Mouse (Mus musculus) spleen, adult 2 months (tissue): ENCODE measurements around the gene Id3. TPM values are rescaled to one million over a fixed set of nuclear protein-coding genes. Genes with fewer than 3 reads are reported as not detected.

Experiments used
- DNase-seq, 2 experiments: peaks; one replicate each; pipeline versions ENCODE4 v3.0.0 to v3.0.0-alpha.2; 2012 to 2021; ENCODE audit warnings: low spot score in 2 of 2, low read depth in 1 of 2
- H3K27ac ChIP-seq: fragments of 200-500 bp; 2 replicates; pipeline ENCODE4 v1.5.1; 2012; ENCODE audit warnings: low read length, inconsistent platforms; ENCODE audit not compliant: insufficient read depth
- H3K27me3 ChIP-seq: fragments of 200-500 bp; 2 replicates; pipeline ENCODE4 v1.6.1; 2012; ENCODE audit warnings: mild to moderate bottlenecking, moderate library complexity, low read length, inconsistent platforms; ENCODE audit not compliant: control insufficient read depth, insufficient read depth
- H3K36me3 ChIP-seq: fragments of 200-500 bp; 2 replicates; pipeline ENCODE4 v1.6.1; 2012; ENCODE audit warnings: mild to moderate bottlenecking, low read length, inconsistent platforms; ENCODE audit not compliant: control insufficient read depth, insufficient read depth
- H3K4me1 ChIP-seq: fragments of 200-500 bp; 2 replicates; pipeline ENCODE4 v1.6.1; 2011; ENCODE audit warnings: inconsistent platforms; ENCODE audit not compliant: control insufficient read depth, insufficient read depth, insufficient read length
- H3K4me3 ChIP-seq: fragments of 200-500 bp; 2 replicates; pipeline ENCODE4 v1.5.1; 2011; ENCODE audit warnings: mild to moderate bottlenecking, inconsistent platforms; ENCODE audit not compliant: insufficient read depth, insufficient read length; ENCODE audit errors: extremely low read depth
- CTCF ChIP-seq: fragments of 200-500 bp; IDR thresholded peaks from 2 replicates; pipeline ENCODE4 v1.5.1; 2011; ENCODE audit warnings: mild to moderate bottlenecking, inconsistent platforms; ENCODE audit not compliant: insufficient read depth, insufficient read length, insufficient replicate concordance; ENCODE audit errors: extremely low read depth
- POLR2A ChIP-seq: fragments of 200-500 bp; IDR thresholded peaks from 2 replicates; pipeline ENCODE4 v1.6.1; 2011; ENCODE audit warnings: low read depth, low read length, inconsistent platforms
- WGBS: fragments of 180-500 bp; shearing (Covaris S2); methylation state at CpG from one replicate; pipeline ENCODE4 v1.1.7; 2018; 5-methylcytosine and 5-hydroxymethylcytosine counted together
- polyA plus RNA-seq: library from polyadenylated mRNA; depleted of rRNA; stranded (reverse); fragments of >200 nt; gene quantifications from 2 replicates; pipeline ENCODE4 v1.2.3, GENCODE M21; 2012

The Id3 gene
- polyA plus RNA-seq, 1 experiment = 138 TPM

DNA sequence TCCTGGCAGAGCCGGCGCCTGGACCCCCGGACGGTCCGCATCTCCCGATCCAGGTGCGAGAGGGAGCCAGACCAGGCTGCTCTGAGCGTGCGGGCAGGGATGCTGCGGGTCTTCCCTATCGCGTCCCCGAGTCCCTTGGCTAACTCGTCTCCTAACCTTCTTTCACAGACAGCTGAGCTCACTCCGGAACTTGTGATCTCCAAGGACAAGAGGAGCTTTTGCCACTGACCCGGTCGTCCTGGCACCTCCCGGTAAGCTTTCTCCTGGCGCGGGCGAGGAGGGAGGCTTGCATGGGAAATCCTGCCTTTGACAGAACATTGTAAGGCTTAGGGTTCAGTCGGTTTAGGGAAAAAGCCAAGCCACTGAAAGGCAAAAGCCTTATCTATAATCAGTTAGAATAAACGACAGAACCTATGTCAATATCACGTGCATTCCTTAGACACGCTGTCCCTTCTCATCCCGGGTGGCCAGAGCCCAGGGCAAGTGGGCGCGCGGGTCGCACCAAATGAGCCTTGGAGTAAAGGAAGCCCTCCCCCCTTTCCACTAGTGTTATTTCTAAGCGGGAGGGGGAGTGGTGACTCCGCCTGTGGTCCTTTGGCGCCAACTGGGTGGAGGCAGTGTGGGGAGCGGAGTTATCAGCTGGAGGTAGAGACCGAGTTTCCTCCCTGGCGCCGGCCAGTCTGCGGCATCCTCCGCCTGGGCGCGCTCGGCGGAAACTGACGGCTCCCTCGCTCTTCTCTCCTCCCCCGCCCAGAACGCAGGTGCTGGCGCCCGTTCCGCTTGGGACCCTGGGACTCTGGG lies 1.0 kb downstream of the Id3 start:
- Histone ChIP-seq H3K4me1 (peaks cover 23% of the 10 kb centered on the region), H3K27me3 (no peaks in the 10 kb centered on the region), H3K4me3 (peak overlapping the region; percentile 91), H3K27ac (peak overlapping the region; percentile 96), H3K36me3 (peaks cover 3% of the 10 kb centered on the region; the same call in 1 of the 2 replicates)
- WGBS = under 1% methylated on average over 50 of the region's 50 CpGs
- DNase-seq = peak; percentile 36 to 78
- TF ChIP-seq CTCF (no peak), POLR2A (peak; percentile 7; the same call in 1 of the 2 replicates)

DNA sequence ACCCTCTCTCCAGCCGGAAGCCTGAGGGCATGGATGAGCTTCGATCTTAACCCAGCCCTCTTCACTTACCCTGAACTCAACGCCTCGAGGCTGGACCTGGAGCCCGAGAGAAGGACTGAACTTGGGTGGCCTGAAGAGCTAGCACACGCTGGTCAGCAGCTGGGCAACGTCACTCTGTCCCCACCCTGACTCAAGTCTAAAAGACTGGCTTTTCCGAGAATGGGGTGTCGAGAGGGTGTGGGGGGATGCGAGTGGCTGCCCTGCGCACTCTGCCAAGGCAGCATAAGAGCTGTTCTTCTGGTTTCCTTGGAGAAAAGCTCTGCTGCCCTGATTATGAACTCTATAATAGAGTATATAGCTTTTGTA lies 1.6 kb downstream of the Id3 start:
- Histone ChIP-seq H3K4me1 (peaks cover 23% of the 10 kb centered on the region), H3K27ac (peak overlapping the region; percentile 96), H3K27me3 (no peaks in the 10 kb centered on the region), H3K4me3 (peak overlapping the region; percentile 91), H3K36me3 (peaks cover 3% of the 10 kb centered on the region; the same call in 1 of the 2 replicates)
- WGBS = 3% methylated on average over 11 of the region's 11 CpGs
- no peak for DNase-seq
- TF ChIP-seq POLR2A (no peak), CTCF (no peak)

DNA sequence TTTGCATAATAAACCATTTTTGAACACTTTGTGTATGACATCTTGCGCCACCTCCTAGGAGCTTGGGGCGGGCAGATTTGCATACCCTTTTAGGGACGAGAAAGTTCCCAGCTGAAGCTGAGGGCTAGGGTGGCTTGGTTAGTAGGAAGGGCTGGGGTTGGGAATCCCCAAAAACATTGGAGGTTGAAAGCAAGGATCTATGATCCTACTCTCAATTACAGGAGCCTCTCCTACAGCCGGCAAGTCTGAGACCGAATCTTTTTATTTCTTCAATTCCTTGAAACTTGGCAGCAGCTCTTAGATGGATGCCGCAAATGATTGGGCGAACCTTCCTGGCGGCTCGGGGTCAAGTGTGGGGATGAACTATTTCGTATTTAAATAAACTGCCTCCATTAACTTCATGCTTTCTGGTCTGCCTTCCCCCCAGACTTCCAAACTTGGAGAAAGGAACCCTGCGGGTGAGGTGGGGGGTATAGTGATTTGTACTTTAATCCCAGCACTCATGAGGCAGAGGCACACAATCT lies 2.1 kb downstream of the Id3 start:
- Histone ChIP-seq H3K27me3 (no peaks in the 10 kb centered on the region), H3K27ac (peak overlapping the region; percentile 48), H3K4me3 (peak overlapping the region; percentile 16), H3K4me1 (peaks cover 20% of the 10 kb centered on the region), H3K36me3 (peaks cover 3% of the 10 kb centered on the region; the same call in 1 of the 2 replicates)
- DNase-seq = no peak
- WGBS = 68% methylated on average over 11 of the region's 11 CpGs
- TF ChIP-seq CTCF = no peak
- no peak for TF ChIP-seq POLR2A

DNA sequence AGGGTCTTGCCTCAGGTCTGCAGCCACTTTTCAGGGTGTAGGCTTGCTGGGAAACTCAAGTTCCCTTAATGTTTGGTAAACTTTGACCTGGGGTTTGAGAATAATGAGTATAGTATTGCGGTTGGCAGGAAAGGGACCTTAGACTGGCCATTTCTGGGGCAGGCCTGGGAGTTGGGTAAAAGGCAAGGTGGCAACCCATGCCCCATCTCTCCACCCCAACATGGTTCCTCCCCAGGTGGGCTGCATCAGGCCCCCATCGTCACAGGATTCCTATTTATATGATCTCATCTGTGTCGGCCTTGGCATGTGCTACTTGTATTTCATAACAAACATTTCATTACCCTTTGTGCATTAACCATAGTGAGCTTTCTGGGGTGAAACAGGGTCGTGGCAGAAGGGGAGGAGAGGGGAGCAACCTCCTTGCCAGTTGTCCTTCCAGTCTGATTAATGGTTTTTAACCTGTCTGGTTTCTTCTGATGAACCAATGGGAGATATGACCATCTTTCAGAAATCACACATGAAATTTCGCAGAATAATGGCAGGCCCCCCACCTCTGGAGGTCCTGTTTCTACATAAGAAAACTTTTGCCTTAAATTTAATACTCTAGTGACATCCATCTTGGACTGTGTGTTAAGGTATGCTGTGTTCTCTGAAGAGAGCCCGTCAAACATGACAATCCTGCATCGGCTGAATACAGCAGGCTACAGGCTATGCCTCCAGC lies 2.9 kb downstream of the Id3 start:
- 69% methylated on average over 7 of the region's 7 CpGs for WGBS
- Histone ChIP-seq H3K4me1 (peaks cover 20% of the 10 kb centered on the region), H3K36me3 (peaks cover 3% of the 10 kb centered on the region; the same call in 1 of the 2 replicates), H3K4me3 (no peak overlapping the region), H3K27ac (peak overlapping the region; percentile 38), H3K27me3 (no peaks in the 10 kb centered on the region)
- no peak for DNase-seq
- no peak for TF ChIP-seq POLR2A
- TF ChIP-seq CTCF = no peak

DNA sequence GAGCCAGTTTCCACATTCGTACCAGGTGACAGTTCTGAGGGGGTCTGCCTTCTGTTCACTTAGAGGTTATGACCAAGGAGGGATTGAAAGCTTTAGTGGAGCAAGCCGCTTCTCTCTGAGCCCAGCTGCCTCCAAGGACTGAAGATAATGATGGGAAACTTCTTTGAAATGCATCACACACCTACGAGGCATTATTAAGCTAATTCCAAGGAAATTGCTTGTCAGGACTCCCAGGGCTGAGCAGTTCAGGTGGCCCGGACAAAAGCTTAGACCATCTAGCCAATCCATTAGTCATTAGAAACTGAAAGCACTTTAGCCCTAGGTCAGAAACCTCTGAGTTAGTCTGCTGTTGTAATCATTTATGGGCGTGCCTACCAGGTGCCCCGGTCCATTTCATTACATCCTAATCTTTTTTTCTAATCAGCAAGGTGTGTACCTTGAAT lies 3.4 kb downstream of the Id3 start:
- Histone ChIP-seq H3K4me3 (no peak overlapping the region), H3K27ac (peak overlapping the region; percentile 38; the same call in 1 of the 2 replicates), H3K4me1 (peaks cover 20% of the 10 kb centered on the region), H3K36me3 (peaks cover 3% of the 10 kb centered on the region; the same call in 1 of the 2 replicates), H3K27me3 (no peaks in the 10 kb centered on the region)
- no peak for DNase-seq
- WGBS = 46% methylated on average over 6 of the region's 6 CpGs
- no peak for TF ChIP-seq POLR2A
- no peak for TF ChIP-seq CTCF

DNA sequence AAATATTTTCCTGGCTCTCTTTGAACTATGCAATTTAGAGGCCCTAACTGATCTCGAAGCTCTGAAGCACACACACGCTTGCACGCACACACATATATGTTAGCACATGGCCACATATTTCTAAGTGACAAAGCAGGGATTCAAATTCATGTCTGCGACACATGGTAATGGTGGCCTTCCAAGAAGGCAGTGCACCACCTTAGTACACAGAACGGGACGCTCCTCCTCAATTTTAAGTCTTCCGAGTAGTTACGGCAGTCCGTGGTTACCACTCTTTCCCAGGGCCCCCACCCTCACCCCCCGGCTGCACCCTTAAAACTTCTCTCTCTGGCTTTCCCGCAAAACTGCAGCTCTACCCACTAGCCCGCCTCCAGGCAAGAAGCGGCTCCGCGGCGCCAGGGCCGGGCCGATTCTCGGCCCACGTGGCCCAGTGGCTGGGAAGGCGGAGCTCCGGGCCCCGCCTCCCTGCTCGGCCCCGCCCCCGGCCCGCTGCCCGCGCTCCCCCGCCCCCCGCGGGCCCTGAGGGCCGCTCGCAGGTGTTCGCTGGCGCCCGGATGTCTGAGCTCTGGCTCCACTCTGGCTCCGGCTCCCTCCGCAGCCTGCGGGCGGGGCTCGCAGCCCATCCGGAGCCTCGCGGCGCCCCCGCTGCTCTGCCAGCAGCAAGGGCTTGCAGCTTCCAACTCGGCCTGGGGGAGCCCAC lies 4.3 kb downstream of the Id3 start:
- peak; percentile 79 to 86 for DNase-seq
- H3K4me1 ChIP-seq = peaks cover 20% of the 10 kb centered on the region
- TF ChIP-seq POLR2A (no peak; the same call in none of the 2 replicates), CTCF (no peak)
- peak overlapping the region; percentile 58 for H3K4me3 ChIP-seq
- H3K36me3 ChIP-seq = peaks cover 3% of the 10 kb centered on the region; the same call in 1 of the 2 replicates
- peak overlapping the region; percentile 71 for H3K27ac ChIP-seq
- WGBS = 2% methylated on average over 41 of the region's 48 CpGs
- H3K27me3 ChIP-seq = no peaks in the 10 kb centered on the region
